Mouse (Mus musculus) limb, embryonic 13.5 days (tissue): ENCODE measurements around the gene Macrod2. TPM values are rescaled to one million over a fixed set of nuclear protein-coding genes. Genes with fewer than 3 reads are reported as not detected.

Experiments
- ATAC-seq: fragments of 200-750 bp; cut with Nextera tagmentation; 2 replicates; pipeline ENCODE4 v1.8.0; 2017; ENCODE audit warnings: low read depth, moderate number of reproducible peaks, moderate TSS enrichment; ENCODE audit not compliant: low FRiP score
- H3K27ac ChIP-seq: fragments of 300-500 bp; sonication (generic); 2 replicates; pipeline ENCODE4 v1.5.1; 2015; ENCODE audit warnings: inconsistent platforms, mild to moderate bottlenecking, moderate library complexity
- H3K27me3 ChIP-seq: fragments of 300-500 bp; sonication (generic); 2 replicates; pipeline ENCODE4 v1.6.1; 2015; ENCODE audit warnings: mild to moderate bottlenecking, inconsistent platforms
- H3K36me3 ChIP-seq: fragments of 300-500 bp; sonication (generic); 2 replicates; pipeline ENCODE4 v1.6.1; 2015; ENCODE audit warnings: inconsistent platforms, mild to moderate bottlenecking, moderate library complexity
- H3K4me1 ChIP-seq: fragments of 300-500 bp; sonication (generic); 2 replicates; pipeline ENCODE4 v1.6.1; 2015; ENCODE audit warnings: inconsistent platforms
- H3K4me2 ChIP-seq: fragments of 300-500 bp; sonication (generic); replicated peaks from 2 replicates; pipeline ENCODE4 v1.6.1; 2015; ENCODE audit warnings: inconsistent platforms, mild to moderate bottlenecking, moderate library complexity
- H3K4me3 ChIP-seq: fragments of 300-500 bp; sonication (generic); 2 replicates; pipeline ENCODE4 v1.5.1; 2015; ENCODE audit warnings: moderate library complexity, mild to moderate bottlenecking, inconsistent platforms
- H3K9ac ChIP-seq: fragments of 300-500 bp; sonication (generic); 2 replicates; pipeline ENCODE4 v1.6.1; 2015; ENCODE audit warnings: mild to moderate bottlenecking, inconsistent platforms
- H3K9me3 ChIP-seq: fragments of 300-500 bp; sonication (generic); 2 replicates; pipeline ENCODE4 v1.6.1; 2016; ENCODE audit warnings: inconsistent platforms
- WGBS: fragments of 180-500 bp; shearing (Covaris S2); methylation state at CpG from one replicate; pipeline ENCODE4 v1.1.7; 2015; 5-methylcytosine and 5-hydroxymethylcytosine counted together
- polyA plus RNA-seq: library from polyadenylated mRNA; unstranded; fragments of >200 nt; fragmentation: Nextera tagmentation; extraction: Ambion mirVana; gene quantifications from 2 replicates; pipeline ENCODE4 v1.2.1, GENCODE M21; 2015

Macrod2 gene
- polyA plus RNA-seq, 1 experiment from 2014 or later = 36.9 TPM

DNA sequence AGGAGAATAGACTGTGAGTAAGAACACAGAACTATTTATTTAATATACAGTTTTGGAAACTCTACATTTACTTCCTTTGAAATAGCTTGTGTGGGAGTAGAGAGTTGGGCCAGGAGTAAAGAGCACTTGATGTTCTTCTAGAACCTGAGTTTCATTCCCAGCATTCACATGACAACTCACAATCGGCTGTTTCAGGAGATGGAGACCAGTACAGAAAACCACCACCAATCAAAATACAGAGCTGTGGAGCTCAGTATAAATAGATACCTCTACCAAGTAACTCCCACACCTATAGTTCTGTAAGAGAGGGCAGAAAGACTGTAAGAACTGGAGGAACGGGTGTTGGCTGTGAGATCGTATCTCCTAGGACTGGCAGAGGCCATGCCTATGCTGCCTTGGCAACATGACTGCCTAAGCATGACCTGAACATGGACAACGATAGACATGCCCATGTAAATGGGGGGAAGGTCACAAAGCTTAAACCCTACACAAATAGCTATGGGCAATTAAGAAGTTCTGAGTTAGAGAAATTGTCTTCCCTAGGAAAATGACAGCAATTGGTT is 379.8 kb downstream of the Macrod2 start:
- H3K4me3 ChIP-seq = no peak overlapping the region
- no peak for ATAC-seq
- 87% methylated on average over 4 of the region's 4 CpGs for WGBS
- no peaks in the 10 kb centered on the region for H3K36me3 ChIP-seq
- no peaks in the 10 kb centered on the region for H3K9me3 ChIP-seq
- H3K27ac ChIP-seq = no peak overlapping the region
- H3K4me1 ChIP-seq = no peaks in the 10 kb centered on the region
- H3K4me2 ChIP-seq = no peak overlapping the region
- H3K9ac ChIP-seq = no peak overlapping the region
- no peaks in the 10 kb centered on the region for H3K27me3 ChIP-seq

DNA sequence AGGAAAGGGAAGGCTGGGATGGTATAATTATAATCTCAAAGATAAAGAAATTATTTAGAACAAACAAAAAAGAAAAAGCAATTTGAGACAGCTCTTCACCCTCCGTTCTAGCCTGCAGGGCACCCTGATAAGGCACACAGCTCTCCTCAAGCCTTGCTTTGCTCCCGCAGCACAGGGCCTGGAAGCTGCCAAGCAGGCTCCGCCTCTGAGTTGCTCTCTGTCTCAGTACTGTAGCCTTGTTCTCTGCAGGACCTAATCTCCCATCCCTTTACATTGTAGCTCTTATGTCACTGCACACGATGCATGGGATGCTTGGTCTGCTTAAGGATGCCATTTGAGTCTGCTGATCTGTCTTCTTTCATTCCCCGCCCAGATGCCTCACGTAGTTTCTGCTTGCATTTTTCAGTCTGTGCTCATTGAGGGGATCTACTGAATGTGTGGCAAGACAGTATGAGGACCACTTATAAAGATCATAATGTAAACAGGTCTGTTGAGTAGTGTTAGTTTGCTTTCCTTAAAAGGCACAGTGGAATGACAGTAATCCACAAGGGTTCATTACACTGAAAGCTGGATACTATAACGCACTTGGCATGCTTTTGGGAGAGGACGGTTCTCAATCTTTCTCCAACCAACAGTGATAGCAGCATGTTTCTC is 380.5 kb downstream of the Macrod2 start:
- no peaks in the 10 kb centered on the region for H3K4me1 ChIP-seq
- no peak overlapping the region for H3K27ac ChIP-seq
- H3K36me3 ChIP-seq = no peaks in the 10 kb centered on the region
- no peaks in the 10 kb centered on the region for H3K9me3 ChIP-seq
- no peak overlapping the region for H3K9ac ChIP-seq
- H3K4me3 ChIP-seq = no peak overlapping the region
- WGBS = 70% methylated on average over 8 of the region's 8 CpGs
- H3K4me2 ChIP-seq = no peak overlapping the region
- H3K27me3 ChIP-seq = no peaks in the 10 kb centered on the region
- no peak for ATAC-seq

DNA sequence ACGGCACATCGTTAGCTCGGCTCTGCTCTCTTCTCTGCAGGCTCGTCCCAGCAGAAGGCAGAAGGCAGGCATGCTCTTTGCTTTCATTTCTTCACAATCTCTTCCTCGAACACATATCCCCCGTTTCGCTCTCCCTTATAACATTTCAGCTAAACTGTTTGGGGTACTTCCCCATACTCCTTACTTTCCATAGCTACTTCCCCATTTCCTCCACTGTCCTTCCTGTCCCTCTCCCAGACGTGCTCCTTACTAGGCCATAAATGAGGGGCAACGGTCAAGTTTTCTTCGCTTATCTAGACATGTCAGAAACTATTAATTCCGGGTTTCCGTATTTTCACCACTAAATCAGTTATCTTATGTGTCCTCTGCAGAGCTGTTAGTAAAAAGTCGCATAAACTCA is 383.1 kb downstream of the Macrod2 start:
- no peak overlapping the region for H3K9ac ChIP-seq
- H3K4me1 ChIP-seq = no peaks in the 10 kb centered on the region
- ATAC-seq = no peak
- H3K27ac ChIP-seq = no peak overlapping the region
- H3K36me3 ChIP-seq = no peaks in the 10 kb centered on the region
- no peak overlapping the region for H3K4me3 ChIP-seq
- H3K4me2 ChIP-seq = no peak overlapping the region
- H3K9me3 ChIP-seq = no peaks in the 10 kb centered on the region
- H3K27me3 ChIP-seq = no peaks in the 10 kb centered on the region
- 80% methylated on average over 13 of the region's 13 CpGs for WGBS

DNA sequence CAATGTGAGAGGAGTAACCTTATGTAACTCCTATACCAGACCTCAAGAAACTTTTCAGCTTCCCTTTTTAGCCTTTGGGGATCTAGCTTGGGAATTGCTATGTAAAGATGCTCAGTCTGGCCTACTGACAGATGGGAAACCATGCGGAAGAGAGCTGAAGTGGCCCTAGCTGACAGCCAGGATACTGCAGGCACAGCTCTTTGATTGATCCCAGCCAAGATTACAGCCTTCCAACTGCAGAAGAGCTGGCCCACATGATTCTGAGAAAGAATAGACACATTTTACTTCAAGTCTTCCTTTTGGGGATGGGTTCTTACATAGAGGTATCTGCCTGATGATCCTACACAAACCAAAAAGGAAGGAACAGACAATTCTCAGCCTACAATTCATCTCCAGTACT is 387.9 kb downstream of the Macrod2 start:
- H3K9me3 ChIP-seq = no peaks in the 10 kb centered on the region
- H3K4me1 ChIP-seq = no peaks in the 10 kb centered on the region
- no peak overlapping the region for H3K9ac ChIP-seq
- no peak overlapping the region for H3K4me3 ChIP-seq
- H3K27ac ChIP-seq = no peak overlapping the region
- WGBS = 79% methylated on average over 1 of the region's 1 CpGs
- no peak overlapping the region for H3K4me2 ChIP-seq
- no peaks in the 10 kb centered on the region for H3K36me3 ChIP-seq
- H3K27me3 ChIP-seq = no peaks in the 10 kb centered on the region
- ATAC-seq = no peak

DNA sequence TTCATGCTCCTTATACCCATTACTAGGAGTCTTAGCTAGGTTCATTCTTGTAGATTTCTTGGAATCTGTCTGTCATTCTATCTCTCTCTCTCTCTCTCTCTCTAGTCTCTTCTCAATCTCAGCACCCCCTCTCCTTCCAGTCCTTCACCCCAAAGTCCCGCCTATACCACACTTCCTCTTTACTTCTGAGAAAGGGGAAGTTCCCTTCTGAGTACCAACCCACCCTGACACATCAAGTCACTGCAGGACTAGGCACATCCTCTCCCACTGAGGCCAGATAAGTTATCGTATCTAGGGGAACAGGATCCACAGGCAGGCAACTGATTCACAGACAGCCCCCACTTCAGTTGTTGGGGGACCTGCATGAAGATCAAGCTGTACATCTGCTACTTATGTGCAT is 389.5 kb downstream of the Macrod2 start:
- H3K9ac ChIP-seq = no peak overlapping the region
- WGBS = 88% methylated on average over 2 of the region's 2 CpGs

DNA sequence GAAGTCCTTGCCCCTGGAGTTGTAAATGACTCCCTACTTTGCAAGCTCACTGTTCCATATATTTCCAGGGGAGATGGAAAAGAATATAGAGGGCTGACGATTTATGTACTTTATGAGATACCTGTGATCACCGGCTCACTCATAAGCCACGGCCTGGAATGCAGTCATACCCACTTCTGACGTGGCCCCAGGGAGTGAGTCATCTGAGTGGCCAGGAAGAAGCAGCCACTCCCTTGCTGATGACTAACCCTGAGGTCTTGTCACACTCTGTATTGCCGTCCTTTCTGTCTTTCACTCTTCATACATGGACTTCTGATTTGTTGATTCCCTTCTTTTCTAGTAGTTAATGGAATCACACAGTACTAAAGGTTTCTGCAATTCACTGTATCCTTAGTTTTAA is 395.3 kb downstream of the Macrod2 start:
- no peak overlapping the region for H3K4me2 ChIP-seq
- no peaks in the 10 kb centered on the region for H3K9me3 ChIP-seq
- no peak for ATAC-seq
- 59% methylated on average over 5 of the region's 5 CpGs for WGBS
- no peak overlapping the region for H3K4me3 ChIP-seq
- no peak overlapping the region for H3K27ac ChIP-seq
- H3K9ac ChIP-seq = no peak overlapping the region
- H3K27me3 ChIP-seq = no peaks in the 10 kb centered on the region
- no peaks in the 10 kb centered on the region for H3K36me3 ChIP-seq
- no peaks in the 10 kb centered on the region for H3K4me1 ChIP-seq

More for the DNA sequence above, 389.5 kb downstream of the Macrod2 start:
- H3K4me1 ChIP-seq = no peaks in the 10 kb centered on the region
- no peaks in the 10 kb centered on the region for H3K36me3 ChIP-seq
- ATAC-seq = no peak
- H3K27ac ChIP-seq = no peak overlapping the region
- no peaks in the 10 kb centered on the region for H3K9me3 ChIP-seq
- no peaks in the 10 kb centered on the region for H3K27me3 ChIP-seq
- no peak overlapping the region for H3K4me2 ChIP-seq
- H3K4me3 ChIP-seq = no peak overlapping the region

DNA sequence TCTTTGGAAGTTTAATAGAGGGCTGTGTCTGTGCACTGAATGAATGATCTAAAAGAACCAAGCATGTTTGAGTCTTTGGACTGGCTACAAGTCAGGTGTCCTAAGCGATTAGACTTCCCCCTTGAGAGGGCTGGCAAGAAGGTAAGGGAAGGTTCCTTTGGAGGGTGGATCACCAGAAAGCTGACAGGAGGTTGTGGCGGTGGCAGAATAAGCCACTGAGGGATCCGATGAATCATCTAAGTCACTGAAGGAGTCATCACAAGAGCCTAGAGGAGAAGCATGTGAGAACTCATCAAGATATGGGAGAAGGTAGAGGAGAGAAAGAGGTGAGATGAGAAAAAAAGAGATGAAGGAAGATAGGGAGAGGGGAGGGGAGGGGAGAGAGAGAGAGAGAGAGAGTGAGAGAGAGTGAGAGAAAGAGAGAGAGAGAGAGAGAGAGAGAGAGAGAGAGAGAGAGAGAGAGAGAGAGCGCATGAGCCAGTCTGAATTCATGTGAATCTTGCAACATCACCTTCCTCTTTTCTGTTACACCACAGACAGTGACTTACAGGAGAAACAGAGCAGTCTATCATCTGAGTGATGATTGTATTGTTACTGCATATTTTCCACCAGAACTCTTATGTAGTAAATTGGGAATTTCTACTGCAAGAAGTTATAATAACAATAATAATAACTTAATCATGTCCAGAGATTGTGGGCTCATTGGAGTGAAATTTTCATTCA is 398.9 kb downstream of the Macrod2 start:
- no peak overlapping the region for H3K27ac ChIP-seq
- H3K9me3 ChIP-seq = no peaks in the 10 kb centered on the region
- no peaks in the 10 kb centered on the region for H3K36me3 ChIP-seq
- H3K4me2 ChIP-seq = no peak overlapping the region
- H3K27me3 ChIP-seq = no peaks in the 10 kb centered on the region
- no peak overlapping the region for H3K9ac ChIP-seq
- no peaks in the 10 kb centered on the region for H3K4me1 ChIP-seq
- 92% methylated on average over 4 of the region's 4 CpGs for WGBS
- no peak for ATAC-seq
- H3K4me3 ChIP-seq = no peak overlapping the region

DNA sequence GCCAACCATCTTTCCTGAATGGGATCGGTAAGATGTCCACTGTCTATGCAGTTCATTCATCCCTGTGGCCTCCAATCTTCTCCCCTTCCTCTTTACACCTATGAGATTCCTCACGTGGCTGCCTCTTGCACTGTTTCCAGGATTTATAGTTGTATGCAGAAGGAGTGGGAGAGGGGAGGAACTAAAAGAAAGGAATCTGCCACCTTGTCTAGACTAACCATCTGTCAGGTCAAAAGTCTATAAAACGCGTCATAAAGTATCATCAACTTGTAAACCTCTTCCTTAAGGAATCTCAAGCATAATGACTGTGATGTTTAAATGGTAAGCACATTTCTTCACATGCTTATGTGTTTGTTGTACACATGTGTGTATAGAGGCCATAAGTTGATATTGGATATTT is 416.6 kb downstream of the Macrod2 start:
- Histone ChIP-seq H3K9me3 (no peaks in the 10 kb centered on the region), H3K36me3 (no peaks in the 10 kb centered on the region), H3K4me3 (no peak overlapping the region), H3K27ac (no peak overlapping the region), H3K27me3 (no peaks in the 10 kb centered on the region), H3K4me1 (no peaks in the 10 kb centered on the region), H3K9ac (no peak overlapping the region), H3K4me2 (no peak overlapping the region)
- ATAC-seq = no peak
- WGBS = 68% methylated on average over 4 of the region's 4 CpGs

DNA sequence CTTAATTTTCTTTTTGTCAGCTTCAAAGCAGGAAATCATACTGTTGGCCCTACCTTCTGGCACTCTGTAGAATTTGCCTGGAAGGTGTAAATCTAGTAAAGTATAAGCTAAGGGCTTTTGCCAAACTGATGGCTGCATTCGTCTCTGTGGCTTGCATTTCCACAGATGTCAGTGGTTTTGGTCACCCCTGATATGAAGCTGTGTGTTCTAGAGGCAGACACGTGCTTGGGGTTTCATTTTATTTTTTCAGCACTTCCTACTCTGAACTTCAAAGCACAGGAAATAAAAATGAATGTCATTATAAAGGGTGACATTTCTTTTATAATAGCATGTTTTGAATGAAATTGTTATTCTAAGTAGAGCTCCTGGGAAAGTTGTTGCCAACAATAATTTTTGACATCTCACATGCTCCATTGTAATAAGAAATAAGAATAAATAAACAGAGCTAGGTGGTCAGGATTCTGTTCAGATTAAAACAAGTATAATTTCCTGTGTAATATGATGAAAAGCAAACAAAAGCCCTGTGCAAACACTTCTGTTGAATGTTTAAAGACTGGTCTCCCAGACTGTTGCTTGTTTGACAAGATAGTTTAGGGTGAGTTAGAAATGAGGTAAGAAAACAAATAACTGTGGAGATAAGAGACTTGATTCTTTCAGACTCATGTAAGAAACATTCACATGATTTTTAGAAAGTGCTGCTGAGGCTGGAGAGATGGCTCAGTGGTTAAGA is 424.4 kb downstream of the Macrod2 start:
- Histone ChIP-seq H3K4me2 (no peak overlapping the region), H3K27ac (no peak overlapping the region), H3K36me3 (no peaks in the 10 kb centered on the region), H3K9me3 (no peaks in the 10 kb centered on the region), H3K4me1 (no peaks in the 10 kb centered on the region), H3K4me3 (no peak overlapping the region), H3K27me3 (no peaks in the 10 kb centered on the region), H3K9ac (no peak overlapping the region)
- WGBS = 21% methylated on average over 2 of the region's 2 CpGs
- no peak for ATAC-seq

DNA sequence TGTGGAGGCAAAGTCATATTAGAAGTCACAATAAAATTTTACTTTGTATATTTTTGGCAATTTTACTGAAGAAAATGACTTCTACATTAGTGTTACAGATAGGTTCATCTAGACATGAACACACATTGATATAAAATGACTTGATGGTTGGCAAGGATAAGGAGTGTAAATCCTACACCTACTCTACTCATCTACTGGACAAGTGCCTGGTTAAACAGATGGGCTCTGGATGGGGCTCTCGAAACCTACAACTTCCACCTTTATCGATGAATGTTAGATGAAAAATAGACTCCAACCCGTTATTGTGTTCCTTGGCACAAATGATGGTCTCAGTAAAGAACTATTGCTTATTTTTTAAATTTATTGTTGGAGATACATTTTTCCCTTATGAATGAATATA is 427.3 kb downstream of the Macrod2 start:
- no peaks in the 10 kb centered on the region for H3K36me3 ChIP-seq
- no peak overlapping the region for H3K4me3 ChIP-seq
- WGBS = 85% methylated on average over 3 of the region's 3 CpGs
- H3K9me3 ChIP-seq = no peaks in the 10 kb centered on the region
- H3K27me3 ChIP-seq = no peaks in the 10 kb centered on the region
- no peaks in the 10 kb centered on the region for H3K4me1 ChIP-seq
- no peak overlapping the region for H3K4me2 ChIP-seq
- no peak for ATAC-seq
- no peak overlapping the region for H3K27ac ChIP-seq
- no peak overlapping the region for H3K9ac ChIP-seq

DNA sequence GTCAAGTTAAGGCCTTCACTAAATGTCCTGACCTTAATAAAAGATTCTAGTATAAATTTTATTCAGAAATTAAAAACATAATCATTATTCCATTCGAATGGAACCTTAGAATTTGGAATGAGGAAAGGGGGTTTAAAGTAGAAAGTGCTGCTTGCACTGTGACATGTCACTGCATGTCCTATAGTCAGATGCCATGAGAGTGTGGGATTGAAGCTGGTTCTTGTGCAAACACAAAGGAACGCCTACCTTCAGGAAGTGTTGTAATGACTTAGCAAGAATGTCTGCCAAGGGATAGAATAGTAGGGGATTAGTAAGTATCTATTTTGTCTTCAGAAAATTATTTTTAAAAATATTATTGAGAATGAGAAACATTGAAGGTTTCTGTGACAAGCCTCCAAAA is 431.1 kb downstream of the Macrod2 start:
- no peaks in the 10 kb centered on the region for H3K36me3 ChIP-seq
- H3K27me3 ChIP-seq = no peaks in the 10 kb centered on the region
- 67% methylated on average over 2 of the region's 2 CpGs for WGBS
- H3K27ac ChIP-seq = no peak overlapping the region
- H3K4me1 ChIP-seq = no peaks in the 10 kb centered on the region
- H3K4me3 ChIP-seq = no peak overlapping the region
- no peak overlapping the region for H3K4me2 ChIP-seq
- no peaks in the 10 kb centered on the region for H3K9me3 ChIP-seq
- no peak for ATAC-seq
- no peak overlapping the region for H3K9ac ChIP-seq

DNA sequence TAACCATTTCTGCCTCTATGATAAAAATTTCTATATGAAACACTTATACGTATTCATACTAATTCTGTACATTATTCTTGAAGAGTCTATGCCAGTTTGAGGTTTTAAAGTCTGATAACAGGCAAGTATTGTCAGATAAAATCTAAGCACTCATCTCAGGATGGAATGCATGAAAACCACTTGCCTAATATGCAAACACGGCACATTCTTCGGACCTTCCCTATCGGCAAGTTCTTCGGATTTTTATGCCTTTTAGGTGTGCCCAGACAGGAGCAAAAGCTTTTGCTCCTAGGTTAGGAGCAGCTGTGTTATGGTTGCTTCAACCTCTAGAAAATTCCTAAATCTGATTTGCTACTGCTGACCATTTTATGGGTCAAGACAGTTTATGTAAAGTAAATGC is 433.8 kb downstream of the Macrod2 start:
- Histone ChIP-seq H3K4me1 (no peaks in the 10 kb centered on the region), H3K9me3 (no peaks in the 10 kb centered on the region), H3K27me3 (no peaks in the 10 kb centered on the region), H3K9ac (no peak overlapping the region), H3K4me3 (no peak overlapping the region), H3K36me3 (no peaks in the 10 kb centered on the region), H3K4me2 (no peak overlapping the region), H3K27ac (no peak overlapping the region)
- 89% methylated on average over 5 of the region's 5 CpGs for WGBS
- ATAC-seq = no peak
